Mouse (Mus musculus) CH12.LX (cell line): ENCODE data around the gene Hipk1. TPM values are rescaled to one million over a fixed set of nuclear protein-coding genes. Genes with fewer than 3 reads are reported as not detected.

Experiments used
- DNase-seq: peaks from one replicate; pipeline ENCODE4 v3.0.0-alpha.2; 2013; ENCODE audit errors: extremely low read depth
- H3K27ac ChIP-seq: 2 replicates; pipeline ENCODE4 v1.5.1; 2012; ENCODE audit warnings: low read depth, mild to moderate bottlenecking, control low read depth, moderate library complexity; ENCODE audit not compliant: insufficient read depth
- H3K27me3 ChIP-seq: replicated peaks from 2 replicates; pipeline ENCODE3; 2012; ENCODE audit warnings: inconsistent platforms
- H3K36me3 ChIP-seq, 2 experiments: replicated peaks in 1 of 2; 2 replicates each; pipeline versions ENCODE3 to v1.6.1; 2012; ENCODE audit warnings: inconsistent platforms in 1 of 2, low read length in 1 of 2, mild to moderate bottlenecking in 1 of 2, mixed read lengths in 1 of 2, moderate library complexity in 1 of 2; ENCODE audit not compliant: control insufficient read depth in 1 of 2, insufficient read depth in 1 of 2
- H3K4me1 ChIP-seq, 2 experiments: 2 replicates each; pipeline ENCODE4 v1.6.1; 2012; ENCODE audit warnings: inconsistent platforms in 1 of 2, moderate library complexity in 1 of 2; ENCODE audit not compliant: insufficient read depth in 2 of 2, control insufficient read depth in 1 of 2
- H3K4me2 ChIP-seq: 2 replicates; pipeline ENCODE4 v1.6.1; 2012; ENCODE audit warnings: low read depth, mild to moderate bottlenecking, control low read depth; ENCODE audit not compliant: poor library complexity, insufficient read depth, severe bottlenecking
- H3K4me3 ChIP-seq, 3 experiments: fragments of 150-350 bp in 1 of 3; sonication (generic) in 1 of 3; replicated peaks in 1 of 3; 2 replicates each; pipeline versions ENCODE3 to v1.5.1; 2011 to 2012; ENCODE audit warnings: low read depth in 2 of 3, low read length in 2 of 3, mild to moderate bottlenecking in 2 of 3, moderate library complexity in 2 of 3, control low read depth in 1 of 3, improper control_type of control experiment in 1 of 3, inconsistent platforms in 1 of 3, mixed read lengths in 1 of 3; ENCODE audit not compliant: poor library complexity in 1 of 3
- H3K79me2 ChIP-seq: replicated peaks from 2 replicates; pipeline ENCODE4 v1.6.1; 2012; ENCODE audit warnings: mild to moderate bottlenecking, moderate library complexity; ENCODE audit not compliant: control insufficient read depth, poor library complexity, insufficient read depth, severe bottlenecking; ENCODE audit errors: extremely low read depth
- H3K9ac ChIP-seq: 2 replicates; pipeline ENCODE4 v1.6.1; 2012; ENCODE audit warnings: low read depth, mild to moderate bottlenecking, control low read depth, moderate library complexity; ENCODE audit not compliant: insufficient read depth
- H3K9me3 ChIP-seq: replicated peaks from 2 replicates; pipeline ENCODE3; 2012; ENCODE audit warnings: low read length, inconsistent platforms, mixed read lengths
- BHLHE40 ChIP-seq: IDR thresholded peaks from 2 replicates; pipeline ENCODE4 v1.6.1; 2011; ENCODE audit warnings: mild to moderate bottlenecking, low read depth, low read length, improper control_type of control experiment
- CHD1 ChIP-seq: IDR thresholded peaks from 2 replicates; pipeline ENCODE4 v1.6.1; 2012; ENCODE audit warnings: low read depth, low read length, improper control_type of control experiment, inconsistent platforms
- CHD2 ChIP-seq: IDR thresholded peaks from 2 replicates; pipeline ENCODE4 v1.6.1; 2011; ENCODE audit warnings: low read length, improper control_type of control experiment
- ETS1 ChIP-seq: conservative IDR thresholded peaks from 2 replicates; pipeline ENCODE4 v1.6.1; 2012; ENCODE audit warnings: low read depth, mild to moderate bottlenecking, inconsistent platforms, low read length, improper control_type of control experiment, moderate library complexity
- GABPA ChIP-seq: IDR thresholded peaks from 2 replicates; pipeline ENCODE4 v1.6.1; 2012; ENCODE audit warnings: low read depth, low read length, improper control_type of control experiment, inconsistent platforms; ENCODE audit not compliant: insufficient replicate concordance
- HCFC1 ChIP-seq: IDR thresholded peaks from 2 replicates; pipeline ENCODE4 v1.6.1; 2012; ENCODE audit warnings: low read depth, mild to moderate bottlenecking, inconsistent platforms, low read length, improper control_type of control experiment
- IRF4 ChIP-seq: IDR thresholded peaks from 2 replicates; pipeline ENCODE4 v1.6.1; 2014; ENCODE audit warnings: low read depth, mild to moderate bottlenecking, inconsistent platforms, low read length, improper control_type of control experiment
- JUN ChIP-seq: IDR thresholded peaks from 2 replicates; pipeline ENCODE4 v1.6.1; 2011; ENCODE audit warnings: low read depth, mild to moderate bottlenecking, low read length, improper control_type of control experiment, moderate library complexity; ENCODE audit not compliant: insufficient read depth
- KAT2A ChIP-seq: IDR thresholded peaks from 2 replicates; pipeline ENCODE4 v1.6.1; 2012; ENCODE audit warnings: low read length, improper control_type of control experiment, inconsistent platforms; ENCODE audit not compliant: insufficient replicate concordance
- MAFK ChIP-seq: IDR thresholded peaks from 2 replicates; pipeline ENCODE4 v1.6.1; 2011; ENCODE audit warnings: low read length, improper control_type of control experiment; ENCODE audit not compliant: insufficient replicate concordance
- MAX ChIP-seq: IDR thresholded peaks from 2 replicates; pipeline ENCODE4 v1.6.1; 2011; ENCODE audit warnings: low read length, improper control_type of control experiment
- MEF2A ChIP-seq: IDR thresholded peaks from 2 replicates; pipeline ENCODE4 v1.6.1; 2014; ENCODE audit warnings: low read depth, mild to moderate bottlenecking, inconsistent platforms, low read length, improper control_type of control experiment, borderline replicate concordance
- MXI1 ChIP-seq: IDR thresholded peaks from 2 replicates; pipeline ENCODE4 v1.6.1; 2011; ENCODE audit warnings: mild to moderate bottlenecking, low read depth, low read length, improper control_type of control experiment
- MYC ChIP-seq: IDR thresholded peaks from 2 replicates; pipeline ENCODE4 v1.6.1; 2011; ENCODE audit warnings: low read depth, mild to moderate bottlenecking, improper control_type of control experiment, low read length
- NELFE ChIP-seq: IDR thresholded peaks from 2 replicates; pipeline ENCODE4 v1.6.1; 2011; ENCODE audit warnings: low read depth, low read length, improper control_type of control experiment
- NRF1 ChIP-seq: IDR thresholded peaks from 2 replicates; pipeline ENCODE4 v1.6.1; 2014; ENCODE audit warnings: low read depth, mild to moderate bottlenecking, inconsistent platforms, low read length, improper control_type of control experiment, moderate library complexity
- PAX5 ChIP-seq: IDR thresholded peaks from 2 replicates; pipeline ENCODE4 v1.6.1; 2012; ENCODE audit warnings: low read length, inconsistent platforms, mixed read lengths
- POLR2A ChIP-seq: IDR thresholded peaks from 2 replicates; pipeline ENCODE4 v1.6.1; 2011; ENCODE audit warnings: low read depth, mild to moderate bottlenecking, improper control_type of control experiment, low read length
- RAD21 ChIP-seq: IDR thresholded peaks from 2 replicates; pipeline ENCODE4 v1.6.1; 2011; ENCODE audit warnings: low read depth, mild to moderate bottlenecking, low read length, improper control_type of control experiment, moderate library complexity
- RCOR1 ChIP-seq: conservative IDR thresholded peaks from 2 replicates; pipeline ENCODE4 v1.6.1; 2012; ENCODE audit warnings: low read depth, mild to moderate bottlenecking, inconsistent platforms, low read length, improper control_type of control experiment
- SIN3A ChIP-seq: IDR thresholded peaks from 2 replicates; pipeline ENCODE4 v1.6.1; 2012; ENCODE audit warnings: low read length, improper control_type of control experiment, inconsistent platforms
- SMC3 ChIP-seq: IDR thresholded peaks from 2 replicates; pipeline ENCODE4 v1.6.1; 2011; ENCODE audit warnings: low read depth, low read length, improper control_type of control experiment
- TBP ChIP-seq: conservative IDR thresholded peaks from 2 replicates; pipeline ENCODE4 v1.6.1; 2011; ENCODE audit warnings: low read depth, low read length, improper control_type of control experiment
- TCF12 ChIP-seq: IDR thresholded peaks from 2 replicates; pipeline ENCODE4 v1.6.1; 2014; ENCODE audit warnings: low read depth, mild to moderate bottlenecking, inconsistent platforms, low read length, improper control_type of control experiment
- UBTF ChIP-seq: IDR thresholded peaks from 2 replicates; pipeline ENCODE4 v1.6.1; 2012; ENCODE audit warnings: low read depth, mild to moderate bottlenecking, inconsistent platforms, low read length, improper control_type of control experiment, moderate library complexity
- USF1 ChIP-seq: IDR thresholded peaks from 2 replicates; pipeline ENCODE4 v1.6.1; 2014; ENCODE audit warnings: low read depth, mild to moderate bottlenecking, inconsistent platforms, low read length, improper control_type of control experiment
- USF2 ChIP-seq: conservative IDR thresholded peaks from 2 replicates; pipeline ENCODE4 v1.6.1; 2011; ENCODE audit warnings: low read depth, low read length, improper control_type of control experiment
- ZC3H11A ChIP-seq: IDR thresholded peaks from 2 replicates; pipeline ENCODE4 v1.6.1; 2012; ENCODE audit warnings: low read depth, mild to moderate bottlenecking, inconsistent platforms, low read length, improper control_type of control experiment
- ZKSCAN1 ChIP-seq: IDR thresholded peaks from 2 replicates; pipeline ENCODE4 v1.6.1; 2012; ENCODE audit warnings: low read depth, inconsistent platforms, low read length, improper control_type of control experiment, borderline replicate concordance
- ZMIZ1 ChIP-seq: IDR thresholded peaks from 2 replicates; pipeline ENCODE4 v1.6.1; 2012; ENCODE audit warnings: low read depth, mild to moderate bottlenecking, inconsistent platforms, low read length, improper control_type of control experiment
- dilution Hi-C: fragments of 300-500 bp; cut with MboI; formaldehyde crosslinking; loops from 2 replicates; pipeline ENCODE4 v1.14.3; 2020; ENCODE audit warnings: low sequenced_read_pairs; ENCODE audit not compliant: extremely low pct_unique_long_range_greater_than_20kb, extremely low pct_ligation_motif_present
- in situ Hi-C: fragments of 300-500 bp; cut with MboI; formaldehyde crosslinking; loops from 3 replicates; pipeline ENCODE4 v1.14.3; 2019; ENCODE audit warnings: low sequenced_read_pairs, low pct_ligation_motif_present, low pct_unique_long_range_greater_than_20kb, mixed read lengths
- polyA plus RNA-seq: library from polyadenylated mRNA; unstranded; fragments of >175 nt; gene quantifications from 2 replicates; pipeline ENCODE4 v1.2.1, GENCODE M21; 2012; ENCODE audit warnings: low read depth; ENCODE audit not compliant: insufficient read length
- total RNA-seq, 2 experiments: library from RNA; depleted of rRNA; stranded (reverse); fragments of 300-350 nt in 1 of 2; fragments of >200 nt in 1 of 2; gene quantifications; 2 replicates each; pipeline ENCODE4 v1.2.3; 2012 to 2014

The Hipk1 gene
- total and polyA plus RNA-seq, 3 experiments, result 26.2 to 35.9 (median 32.7) TPM

- no peaks in the 10 kb centered on the region for H3K27me3 ChIP-seq
- peak overlapping the region; percentile 18 for H3K4me2 ChIP-seq
- H3K36me3 ChIP-seq, result peaks cover 22 to 60% of the 10 kb centered on the region in 2 experiments
- H3K4me1 ChIP-seq, result peaks cover 5 to 51% of the 10 kb centered on the region in 2 experiments; a peak in 3 of 4 replicates
- in situ Hi-C loops, result no loop called here
- peak overlapping the region; percentile 88 to 90 (median 89) for H3K4me3 ChIP-seq
- H3K9me3 ChIP-seq, result no peaks in the 10 kb centered on the region
- peak overlapping the region; percentile 85 for H3K9ac ChIP-seq
- no peak for TF ChIP-seq MYC
- no peak for TF ChIP-seq NRF1
- 0 out of 2 replicates have a peak, but pooled peaks have one; percentile 22 for TF ChIP-seq TBP
- H3K79me2 ChIP-seq, result peaks cover 48% of the 10 kb centered on the region
- dilution Hi-C loops, result no loop called here
- no peak for DNase-seq
- peak overlapping the region; percentile 36; the same call in 1 of the 2 replicates for H3K27ac ChIP-seq
Measured at GRCm38 (mm10) chr3:103809799-103810150, 18.4 kb upstream of the Hipk1 start.

- in situ Hi-C loops, result no loop called here
- DNase-seq, result peak; percentile 92
- peak within 1 kb of the TSS; percentile 83 for H3K4me2 ChIP-seq
- H3K27ac ChIP-seq, result peak within 1 kb of the TSS; percentile 37; the same call in 1 of the 2 replicates
- H3K9me3 ChIP-seq, result no peaks in the 10 kb centered on the region
- dilution Hi-C loops, result no loop called here
- H3K36me3 ChIP-seq, result peaks cover 25 to 60% of the 10 kb centered on the region in 2 experiments
- peaks cover 8 to 57% of the 10 kb centered on the region in 2 experiments; a peak in 3 of 4 replicates for H3K4me1 ChIP-seq
- H3K27me3 ChIP-seq, result no peaks in the 10 kb centered on the region
- H3K79me2 ChIP-seq, result peaks cover 50% of the 10 kb centered on the region
- peak within 1 kb of the TSS; percentile 88 to 98 (median 90) for H3K4me3 ChIP-seq
- H3K9ac ChIP-seq, result peak within 1 kb of the TSS; percentile 86
- TF ChIP-seq KAT2A (0 out of 2 replicates have a peak, but pooled peaks have one; percentile 69), RAD21 (no peak; the same call in 1 of the 2 replicates), ZKSCAN1 (no peak), ZMIZ1 (peak; percentile 47), CHD1 (no peak), ETS1 (0 out of 2 replicates have a peak, but pooled peaks have one; percentile 16), MAX (peak; percentile 70; the same call in 1 of the 2 replicates), RCOR1 (no peak), MYC (peak; percentile 73), USF2 (no peak), SIN3A (peak; percentile 97), MEF2A (peak; percentile 79; the same call in 1 of the 2 replicates), CHD2 (peak; percentile 95), MAFK (no peak), JUN (no peak), BHLHE40 (peak; percentile 59; the same call in 1 of the 2 replicates), NELFE (peak; percentile 63), TCF12 (peak; percentile 78), GABPA (no peak), HCFC1 (peak; percentile 85), ZC3H11A (no peak), IRF4 (peak; percentile 84), MXI1 (peak; percentile 95), SMC3 (peak; percentile 16), POLR2A (peak; percentile 79), PAX5 (no peak), UBTF (no peak), USF1 (no peak)
Measured at GRCm38 (mm10) chr3:103808891-103809798, 17.8 kb upstream of the Hipk1 start, which contains the start of the genes Dclre1b, Ap4b1 and Gm43064. Gene Dclre1b (minus strand): TSS chr3:103809444. Gene Ap4b1 (plus strand): TSS chr3:103809520. Gene Gm43064 (plus strand): TSS chr3:103809573.
